Mouse (Mus musculus): ENCODE results near the gene Uqcr11. TPM values are rescaled to one million over a fixed set of nuclear protein-coding genes. Genes with fewer than 3 reads are reported as not detected.
A peak's percentile ranks its signal among the peaks of the same experiment; 100 is the strongest.

Gene Uqcr11
- total RNA-seq, 2 experiments from 2014 or later, result 1,658 to 1,691 TPM

DNA sequence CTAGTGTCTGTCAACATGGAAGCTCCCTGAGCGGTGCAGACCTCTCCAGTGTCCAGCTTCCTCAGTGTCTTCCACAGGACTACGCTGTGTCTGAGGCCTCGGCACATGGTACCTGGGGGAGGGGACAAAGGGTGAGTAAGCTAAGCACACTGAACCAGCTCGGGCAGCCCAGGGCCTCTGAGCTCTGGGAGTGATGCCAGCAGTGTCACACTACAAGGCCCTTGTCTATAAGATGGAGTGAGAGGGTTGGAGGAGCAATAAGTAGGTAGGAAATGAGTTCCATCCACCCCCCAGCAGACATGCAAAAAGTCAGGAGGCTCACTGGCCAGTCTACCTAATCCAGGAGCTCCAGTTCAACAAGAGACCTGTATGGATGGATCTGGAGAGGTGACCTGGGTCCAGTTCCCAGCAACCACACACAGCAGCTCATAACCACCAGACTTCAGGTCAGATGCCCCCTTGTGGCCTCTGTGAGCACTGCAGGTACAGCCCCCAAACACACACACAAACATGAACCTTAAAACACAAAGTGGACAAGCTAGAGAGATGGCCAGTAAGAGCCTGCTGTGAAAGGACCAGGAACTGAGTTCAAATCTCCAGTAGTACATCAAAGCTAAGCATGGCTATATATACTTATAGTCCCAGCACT lies 3.5 kb downstream of the Uqcr11 start:
- intact Hi-C loops (cut with DNase I), result no loop called here
- peak in 1 of 2 experiments; percentile 48 for DNase-seq

DNA sequence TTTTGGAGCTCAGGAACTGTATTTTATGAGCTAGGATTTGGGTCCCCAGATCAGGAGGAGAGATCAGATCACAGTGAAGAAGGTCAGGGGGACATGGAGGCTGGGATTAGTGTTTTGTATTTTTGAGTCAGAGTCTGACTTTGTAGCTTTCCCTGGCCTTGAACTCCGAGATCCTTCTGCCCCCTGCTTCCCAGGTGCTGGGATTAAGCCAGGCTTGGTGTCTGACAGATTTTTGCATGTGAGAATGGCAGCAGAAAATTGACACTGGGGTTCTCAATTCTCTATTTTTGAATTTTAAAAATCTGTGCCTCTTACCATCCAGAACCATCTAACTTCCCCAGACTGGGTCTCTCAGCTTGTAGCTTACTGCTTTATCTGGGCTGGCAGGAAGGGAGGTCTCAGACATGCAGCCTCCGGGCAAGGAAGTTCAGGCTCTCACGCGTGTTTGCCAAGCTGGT lies 5.9 kb downstream of the Uqcr11 start:
- intact Hi-C loops (cut with DNase I), result no loop called here

DNA sequence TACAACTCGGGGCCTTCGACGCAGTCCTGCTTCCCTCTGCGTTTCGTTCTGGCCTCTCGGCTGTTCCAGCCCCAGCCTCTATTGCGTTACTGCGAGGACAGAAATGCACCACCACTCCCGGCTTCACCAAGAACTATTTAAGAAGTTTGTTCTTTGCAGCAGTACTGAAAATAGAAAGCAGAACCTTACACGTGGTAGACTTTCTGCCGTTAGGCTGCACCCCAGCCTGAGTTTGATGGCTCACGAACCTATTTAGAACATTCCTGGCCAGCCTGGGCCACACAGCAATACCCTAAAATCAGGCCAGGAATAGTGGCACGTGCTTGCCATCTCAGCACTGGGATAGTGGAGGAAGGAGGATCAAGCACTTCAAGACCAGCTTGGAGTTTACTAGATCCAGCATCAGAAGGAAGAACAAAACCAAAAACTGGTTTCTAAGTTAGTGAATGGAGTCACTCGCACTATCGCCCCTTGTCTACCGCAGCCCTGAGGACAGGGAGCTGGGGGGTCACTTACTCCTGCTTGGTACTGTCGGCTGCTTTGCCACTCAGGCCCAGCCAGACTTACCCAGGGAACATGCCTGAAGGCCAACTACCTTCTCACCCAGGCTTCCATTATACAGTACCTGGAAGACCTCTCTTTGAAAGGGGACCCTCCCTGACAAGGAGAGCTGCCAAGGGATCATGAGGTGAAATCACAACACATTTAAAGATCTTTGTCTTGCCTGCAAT lies 6.5 kb downstream of the Uqcr11 start:
- DNase-seq, result no peak
- intact Hi-C loops (cut with DNase I), result no loop called here

More for the DNA sequence above, 5.9 kb downstream of the Uqcr11 start:
- no peak for DNase-seq

DNA sequence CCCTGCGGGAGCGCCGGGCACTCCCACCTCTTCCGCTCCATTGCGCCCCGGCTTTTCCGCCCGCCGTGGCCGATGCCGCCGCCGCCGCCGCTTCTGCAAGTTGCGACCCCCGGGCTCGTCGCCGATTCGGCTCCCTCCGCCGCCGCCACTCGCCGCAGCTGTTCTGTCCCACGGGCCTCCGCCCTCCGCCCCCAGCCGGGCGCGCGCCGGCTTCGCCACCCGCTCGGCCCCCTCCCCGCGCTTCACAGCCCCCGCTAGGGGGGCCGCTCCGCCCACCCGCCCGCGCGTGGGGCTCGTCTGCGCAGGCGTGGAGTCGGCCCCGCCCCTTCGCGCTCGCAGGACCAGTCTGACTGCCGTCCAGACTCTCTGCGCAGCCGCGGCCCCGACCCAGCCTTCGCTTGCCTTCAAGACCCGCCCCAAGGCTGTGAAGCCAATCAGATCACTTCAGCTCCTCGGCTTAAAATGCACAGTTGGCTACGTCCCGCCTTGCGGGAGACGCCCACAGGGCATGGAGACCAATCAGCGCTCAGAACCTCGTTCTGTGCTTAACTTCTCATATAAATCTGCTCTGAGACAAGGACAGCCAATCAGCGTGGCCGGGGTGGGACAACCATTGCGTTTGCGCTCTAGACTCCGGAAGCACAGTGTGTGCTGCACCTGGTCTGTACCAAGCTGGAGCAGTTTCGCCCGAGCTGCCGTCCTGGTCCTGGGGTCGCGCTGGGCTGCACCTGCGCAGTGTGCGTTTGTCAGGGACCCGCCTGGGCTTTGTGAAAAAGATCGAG lies 7.2 kb downstream of the Uqcr11 start, which contains the start of gene Mbd3:
Gene Mbd3 (minus strand): TSS at position 360 of the 782 bp plus-strand sequence.
- intact Hi-C loops (cut with DNase I), result no loop called here
- peak; percentile 100 for DNase-seq

DNA sequence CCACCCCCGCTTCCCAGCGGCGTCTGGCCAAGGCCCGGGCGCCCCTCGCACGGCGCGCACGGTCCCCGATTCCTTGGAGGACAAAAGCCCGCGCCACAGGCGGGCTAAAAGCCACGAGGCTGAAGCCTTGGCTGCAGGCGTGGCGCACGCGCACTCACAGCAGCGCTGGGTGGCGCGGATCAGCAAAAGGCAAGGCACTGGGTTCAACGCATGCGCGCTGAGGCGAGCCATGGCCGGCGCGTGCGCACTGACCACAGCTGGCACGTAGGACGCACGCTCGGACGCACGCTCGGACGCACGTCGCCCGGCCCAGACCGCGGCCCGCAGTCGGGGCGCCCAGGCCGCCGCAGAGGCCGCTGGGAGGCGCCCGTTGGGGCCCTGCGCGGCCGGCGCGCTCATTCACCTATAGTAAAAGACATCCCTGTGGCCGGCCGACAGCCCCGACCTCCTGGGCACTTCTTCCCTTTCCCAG lies 7.9 kb downstream of the Uqcr11 start:
- intact Hi-C loops (cut with DNase I), result no loop called here
- peak; percentile 99 for DNase-seq

DNA sequence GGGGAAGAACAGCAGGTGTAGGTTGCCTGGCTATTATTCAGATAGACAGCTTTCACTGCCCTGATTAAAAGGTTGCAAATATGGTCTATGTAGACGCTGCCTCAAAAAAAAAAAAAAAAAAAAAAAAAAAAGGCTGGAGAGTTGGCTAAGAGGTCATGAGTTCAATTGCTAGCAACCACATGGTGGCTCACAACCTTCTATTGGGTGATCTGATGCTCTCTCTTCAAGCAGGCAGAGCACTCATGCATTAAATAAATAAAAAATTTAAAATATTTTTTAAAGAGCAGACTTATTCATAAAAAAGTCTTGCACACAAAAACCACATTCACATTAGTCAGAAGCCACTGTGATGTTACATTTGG lies 8.5 kb downstream of the Uqcr11 start:
- intact Hi-C loops (cut with DNase I), result no loop called here
- no peak for DNase-seq

DNA sequence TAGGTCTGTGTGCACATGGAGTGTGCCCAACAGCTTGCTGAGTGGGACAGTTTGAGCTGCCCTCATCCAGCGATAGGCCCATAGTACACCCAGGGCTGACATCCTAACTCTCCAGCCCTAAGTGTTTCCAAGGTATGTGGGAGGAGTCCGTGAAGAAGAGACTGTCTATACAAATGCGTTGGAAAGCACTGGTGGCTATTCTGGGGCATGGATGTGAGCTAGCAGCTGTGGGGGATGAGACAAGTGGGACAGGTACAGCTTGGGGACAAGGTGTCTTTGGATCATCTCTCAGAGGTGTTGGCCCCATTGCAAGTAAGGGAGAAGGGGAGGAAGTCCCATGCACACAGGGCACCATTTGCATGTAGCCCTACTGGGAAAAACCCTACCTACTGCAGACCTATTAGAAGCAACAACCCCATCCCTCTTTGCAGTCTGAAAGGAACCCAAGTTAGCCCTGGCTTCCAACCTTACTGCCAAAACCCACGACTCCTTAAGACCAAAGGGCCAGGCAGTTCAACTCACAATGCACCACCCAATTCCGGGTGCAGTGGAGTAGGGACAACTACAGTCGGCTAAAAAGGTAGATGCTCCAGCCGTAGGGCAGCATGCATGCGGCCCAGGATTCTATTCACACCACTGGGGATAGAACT lies 9.0 kb downstream of the Uqcr11 start:
- intact Hi-C loops (cut with DNase I), result no loop called here
- DNase-seq, result no peak

DNA sequence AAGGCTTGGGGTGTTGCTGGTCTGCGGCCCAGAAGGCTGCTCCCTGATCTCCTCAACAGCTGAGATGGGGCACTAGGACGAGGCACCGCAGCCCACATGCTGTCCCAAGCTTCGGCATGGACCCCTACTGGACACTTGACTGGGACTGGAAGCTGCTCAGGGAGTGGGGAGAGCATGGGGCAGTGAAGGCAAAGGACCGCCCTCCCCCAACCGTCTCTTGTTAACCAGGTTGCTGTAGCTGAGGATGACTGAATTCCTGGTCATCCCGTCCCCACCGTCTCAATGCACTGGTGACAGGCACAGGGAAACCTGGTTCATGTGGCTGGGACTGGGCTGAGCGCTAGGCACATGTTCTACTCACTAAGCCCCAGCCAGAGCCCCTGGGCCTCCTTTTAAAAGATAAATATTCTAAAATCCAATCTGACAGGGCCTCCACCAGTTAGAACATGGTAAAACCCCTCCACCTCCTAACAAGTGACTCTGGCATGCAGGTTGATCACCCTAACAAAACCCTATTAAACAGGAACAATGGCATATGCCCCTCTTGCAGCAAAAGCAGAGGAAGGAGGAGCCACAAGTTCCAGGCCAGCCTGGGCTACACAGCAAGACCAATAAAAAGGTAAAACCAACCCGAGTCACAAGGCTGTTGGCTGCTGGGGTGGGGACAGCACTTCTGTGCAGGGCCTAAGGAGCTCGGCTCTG lies 9.7 kb downstream of the Uqcr11 start:
- no peak for DNase-seq
- intact Hi-C loops (cut with DNase I), result no loop called here

DNA sequence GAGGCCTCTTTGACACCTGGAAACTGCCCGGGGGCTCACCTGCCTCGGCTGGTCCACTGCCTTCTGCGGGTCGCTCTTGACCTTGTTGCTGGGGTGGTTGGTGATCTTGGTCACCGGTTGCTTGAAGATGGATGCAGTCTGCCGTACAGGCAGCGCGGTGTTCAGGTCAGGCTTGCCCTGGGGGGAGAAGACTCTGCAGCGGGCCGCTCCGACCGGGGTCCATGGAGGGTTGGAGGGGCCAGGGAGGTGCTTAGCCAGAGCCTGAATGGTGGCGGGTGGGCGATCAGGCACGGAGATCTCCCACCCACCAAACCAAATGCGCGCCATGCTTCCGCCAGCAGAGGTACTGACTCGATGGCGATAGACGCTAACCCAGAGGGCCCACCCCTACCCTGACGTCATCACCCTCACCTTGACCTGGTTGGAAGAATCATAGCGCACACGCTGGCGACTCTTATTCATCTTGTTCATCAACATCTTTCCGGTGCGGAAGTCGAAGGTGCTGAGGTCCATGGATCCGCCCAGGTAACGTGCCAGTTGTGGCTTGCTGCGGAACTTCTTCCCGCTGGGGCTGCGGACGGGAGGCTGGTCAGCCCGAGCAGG lies 11.5 kb downstream of the Uqcr11 start:
- intact Hi-C loops (cut with DNase I), result no loop called here

DNA sequence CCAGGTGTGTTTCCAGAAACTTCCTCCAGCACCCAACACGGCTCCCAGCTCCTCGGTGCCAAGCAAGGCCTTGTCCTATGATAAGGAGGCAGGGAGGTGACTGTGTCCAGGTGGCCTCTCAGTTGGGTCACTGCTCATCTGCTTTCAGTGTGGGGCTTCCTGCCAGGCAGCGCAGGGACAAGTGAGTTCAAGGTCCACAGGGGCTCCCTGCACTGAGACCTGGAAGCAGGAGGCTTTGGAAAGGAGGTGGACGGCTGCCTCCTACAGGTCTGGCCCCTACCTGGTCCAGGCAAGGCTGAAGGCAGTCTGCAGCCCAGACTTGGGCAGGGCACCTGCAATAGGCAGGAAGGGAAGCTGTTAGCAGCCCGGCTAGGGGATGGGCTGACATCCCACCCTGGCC lies 13.9 kb downstream of the Uqcr11 start:
- intact Hi-C loops (cut with DNase I), result no loop called here
- DNase-seq, result no peak

More for the DNA sequence above, 11.5 kb downstream of the Uqcr11 start:
- no peak for DNase-seq

DNA sequence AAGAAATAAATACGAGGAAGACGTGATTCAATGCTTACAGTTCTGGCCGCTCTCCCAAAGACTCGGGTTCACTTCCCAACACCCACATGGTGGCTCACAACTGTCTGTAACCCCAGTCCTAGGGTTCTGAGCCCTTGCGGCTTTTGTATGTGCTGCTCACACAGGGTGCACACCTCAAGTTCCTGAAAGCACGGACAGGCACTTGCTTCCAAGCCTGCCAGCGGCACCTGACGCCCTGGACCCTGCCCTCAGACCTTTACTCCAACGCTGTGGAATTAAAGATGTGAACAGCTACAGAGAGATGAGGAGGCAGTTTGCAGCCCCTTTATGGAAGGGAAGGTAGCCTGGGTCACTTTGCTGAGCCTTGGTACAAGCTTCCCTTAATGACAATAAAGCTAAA lies 15.9 kb downstream of the Uqcr11 start:
- DNase-seq, result no peak
- intact Hi-C loops (cut with DNase I), result no loop called here

DNA sequence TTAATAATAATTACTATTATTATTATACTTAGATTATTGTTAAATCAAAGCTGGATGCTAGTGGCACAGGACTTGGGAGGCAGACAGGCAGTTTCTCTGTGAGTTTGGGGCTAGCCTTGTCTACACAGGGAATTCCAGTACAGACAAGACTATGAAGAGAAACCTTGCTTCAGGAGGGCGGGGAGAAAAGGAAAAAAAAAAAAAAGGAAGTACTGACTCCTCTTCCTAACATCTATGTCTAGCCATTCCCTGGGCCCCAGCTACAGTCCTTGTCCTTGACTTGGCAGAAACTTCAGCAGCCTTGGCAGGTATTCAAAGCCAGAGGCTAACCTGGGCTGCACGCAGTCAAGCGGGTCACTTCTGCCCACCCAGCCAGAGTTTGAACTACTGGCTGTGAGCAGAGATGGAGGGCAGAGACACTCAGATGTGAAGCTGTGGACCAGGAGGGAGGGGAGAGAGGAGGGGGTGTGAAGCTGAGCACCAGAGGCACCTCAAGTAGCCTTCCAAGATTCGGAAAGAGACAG lies 17.4 kb downstream of the Uqcr11 start:
- no peak for DNase-seq
- intact Hi-C loops (cut with DNase I), result no loop called here

DNA sequence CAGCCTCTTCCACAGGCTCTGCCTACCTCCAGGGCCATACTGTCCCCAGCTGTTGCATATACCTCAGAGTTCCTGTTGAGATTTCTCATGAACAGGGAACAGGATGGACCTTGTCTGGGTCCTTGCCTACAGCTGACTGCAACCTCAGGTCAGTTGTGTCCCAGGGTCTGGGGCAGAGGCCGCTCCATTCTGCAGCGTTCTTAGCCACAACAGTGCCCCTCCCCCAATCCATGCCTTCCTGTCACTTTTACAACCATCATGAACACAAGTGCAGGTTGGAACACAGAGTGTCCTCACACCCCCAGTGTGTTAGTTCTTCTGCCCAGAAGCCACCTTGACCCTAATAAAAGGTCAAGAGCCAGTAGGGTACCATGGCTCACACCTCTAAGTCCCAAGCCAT lies 17.9 kb downstream of the Uqcr11 start:
- intact Hi-C loops (cut with DNase I), result no loop called here

DNA sequence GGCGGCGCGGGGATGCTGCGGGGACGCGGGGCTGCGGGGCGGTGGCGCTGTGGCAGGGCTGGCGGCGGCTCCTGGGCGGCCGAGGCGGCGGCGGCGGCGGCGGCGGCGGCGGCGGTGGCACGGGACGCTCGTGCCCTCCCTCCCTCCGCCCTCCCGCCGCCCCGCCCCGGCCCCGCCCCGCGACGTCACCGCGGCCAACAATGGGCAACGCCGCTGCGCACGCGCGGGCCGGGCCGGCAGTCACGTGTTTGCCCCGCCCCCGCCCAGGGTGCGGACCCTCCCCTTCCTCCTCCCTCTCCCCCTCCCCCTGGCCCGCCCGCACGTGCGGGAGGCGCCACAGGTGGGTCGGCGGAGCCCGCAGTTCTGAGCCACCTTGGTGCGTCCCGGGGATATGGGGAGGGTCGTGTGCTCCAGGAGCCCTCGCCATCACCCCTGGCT lies 19.1 kb downstream of the Uqcr11 start, which contains the start of gene Mex3d:
Gene Mex3d (minus strand): TSS at position 138 of the 438 bp plus-strand sequence.
- intact Hi-C loops (cut with DNase I), result no loop called here
- peak; percentile 89 to 90 for DNase-seq

More for the DNA sequence above, 17.9 kb downstream of the Uqcr11 start:
- DNase-seq, result no peak

DNA sequence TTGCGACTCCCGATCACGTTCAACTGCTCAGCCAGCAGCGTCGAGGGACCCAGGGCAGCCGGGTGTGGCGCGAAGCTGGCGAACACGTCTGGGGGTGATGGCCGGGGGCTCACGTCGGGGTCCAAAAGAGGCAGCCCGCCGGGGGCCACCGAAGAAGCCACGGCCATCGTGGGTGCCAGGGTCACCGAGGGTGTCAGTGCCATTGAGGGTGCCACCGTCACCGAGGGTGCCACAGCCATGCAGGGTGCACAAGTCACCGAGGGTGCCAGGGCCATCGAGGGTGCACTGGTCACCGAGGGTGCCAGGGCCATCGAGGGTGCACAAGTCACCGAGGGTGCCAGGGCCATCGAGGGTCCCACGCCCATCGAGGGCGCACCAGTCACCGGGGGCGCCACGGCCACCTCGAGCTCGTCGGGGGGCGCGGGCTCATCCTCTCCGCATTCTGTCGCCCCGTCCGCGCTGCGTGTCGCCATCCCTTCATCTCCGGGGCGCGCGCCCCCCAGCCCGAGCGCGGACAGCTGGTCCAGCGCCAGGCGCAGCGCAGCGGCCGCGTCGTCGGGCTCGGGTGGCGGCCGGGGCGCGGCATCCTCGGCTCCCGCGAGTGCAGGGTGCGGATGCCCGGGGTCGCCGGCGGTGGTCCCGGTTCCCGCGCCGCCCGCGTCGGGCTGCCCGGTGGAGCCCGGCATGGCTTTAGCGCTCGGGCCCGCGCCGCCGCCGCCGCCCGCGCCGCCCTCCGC lies 19.7 kb downstream of the Uqcr11 start:
- no peak for DNase-seq
- intact Hi-C loops (cut with DNase I), result no loop called here

DNA sequence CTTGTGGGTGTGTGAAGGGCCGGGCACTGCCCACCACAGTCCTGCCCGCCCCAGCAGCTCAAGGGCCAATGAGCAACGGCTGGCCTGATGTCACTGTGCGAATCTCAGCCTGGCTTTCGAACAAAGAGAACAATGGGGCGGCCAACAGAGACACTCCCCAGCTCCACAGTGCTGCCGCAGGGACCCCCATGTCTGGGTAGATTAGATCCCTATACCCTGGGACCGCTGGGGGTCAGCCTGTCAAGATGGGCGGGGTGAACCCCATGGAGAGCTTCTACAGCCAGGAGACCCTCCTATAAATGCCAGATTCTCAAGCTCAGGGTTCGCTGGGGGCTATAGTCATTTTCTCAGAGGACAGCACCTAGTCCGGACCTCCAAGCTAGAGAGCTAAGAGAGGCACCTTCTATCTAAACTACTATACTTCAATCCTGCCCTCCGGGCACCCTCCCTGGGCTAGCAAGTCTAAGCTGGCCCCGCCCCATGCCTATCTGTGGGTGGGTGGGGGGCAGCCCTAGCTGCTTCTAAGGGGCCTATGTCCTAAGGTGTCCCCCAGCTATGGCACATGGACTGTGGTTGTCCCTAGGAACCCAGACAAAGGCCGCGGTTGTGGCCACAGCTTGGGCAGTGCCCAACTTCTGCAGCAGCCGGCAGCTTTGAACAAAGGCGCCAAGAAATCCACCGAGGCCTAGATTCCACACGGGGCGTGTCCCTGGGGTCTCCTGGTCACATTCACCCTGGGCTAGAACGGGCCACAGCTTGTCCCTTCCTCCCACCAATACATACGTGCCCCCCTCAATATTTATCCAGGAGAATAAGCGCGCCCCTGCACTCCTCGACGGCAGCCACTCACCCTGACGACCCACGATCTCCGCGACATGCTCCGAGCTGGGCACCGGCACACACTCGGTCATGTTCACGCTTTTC lies 20.6 kb downstream of the Uqcr11 start:
- peak; percentile 56 to 65 for DNase-seq
- intact Hi-C loops (cut with DNase I), result no loop called here

DNA sequence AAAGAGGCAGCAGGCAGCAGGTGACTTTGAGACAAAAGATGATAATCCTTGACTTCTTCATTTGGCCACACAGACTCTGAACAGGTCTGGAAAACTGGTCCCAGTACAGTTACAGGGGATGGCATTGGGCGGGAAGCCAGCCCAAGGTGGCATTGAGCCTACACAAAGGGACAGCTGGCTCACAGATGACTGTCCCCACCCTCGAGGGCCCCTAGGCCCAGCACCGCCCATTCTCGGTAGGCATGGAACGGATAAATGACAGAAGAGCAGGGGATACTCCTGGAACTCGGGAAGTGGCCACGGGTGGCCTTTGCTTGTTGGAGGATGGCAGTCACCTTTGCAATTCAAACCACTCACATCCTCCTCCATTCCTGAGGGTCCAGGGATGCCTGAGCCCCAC lies 21.3 kb downstream of the Uqcr11 start:
- intact Hi-C loops (cut with DNase I), result no loop called here
- DNase-seq, result no peak

DNA sequence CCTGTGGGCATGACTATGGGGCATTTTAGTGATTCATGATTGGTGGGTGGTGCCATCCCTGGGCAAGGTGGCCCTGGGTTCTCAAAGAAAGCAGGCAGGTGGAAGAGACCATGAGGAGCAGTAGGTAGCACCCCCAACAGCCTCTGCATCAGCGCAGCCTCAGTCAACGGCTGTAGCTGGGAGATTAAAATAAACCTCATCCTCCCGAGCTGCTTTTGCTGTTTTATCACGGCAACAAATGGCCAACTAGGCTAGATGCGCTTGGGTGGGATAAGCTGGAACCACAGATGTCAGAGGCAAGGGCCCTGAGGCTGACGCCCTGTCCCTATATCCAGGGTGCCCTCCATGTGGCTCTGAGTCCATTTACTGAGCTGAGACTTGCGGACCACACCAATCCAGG lies 21.9 kb downstream of the Uqcr11 start:
- DNase-seq, result no peak
- intact Hi-C loops (cut with DNase I), result no loop called here

Data from heart, postnatal 10 days (tissue).